Mouse (Mus musculus): Measurements from ENCODE around the gene Pon1. TPM values are rescaled to one million over a fixed set of nuclear protein-coding genes. Genes with fewer than 3 reads are reported as not detected.

The Pon1 gene
- total RNA-seq, 2 experiments from 2014 or later, result not detected

DNA sequence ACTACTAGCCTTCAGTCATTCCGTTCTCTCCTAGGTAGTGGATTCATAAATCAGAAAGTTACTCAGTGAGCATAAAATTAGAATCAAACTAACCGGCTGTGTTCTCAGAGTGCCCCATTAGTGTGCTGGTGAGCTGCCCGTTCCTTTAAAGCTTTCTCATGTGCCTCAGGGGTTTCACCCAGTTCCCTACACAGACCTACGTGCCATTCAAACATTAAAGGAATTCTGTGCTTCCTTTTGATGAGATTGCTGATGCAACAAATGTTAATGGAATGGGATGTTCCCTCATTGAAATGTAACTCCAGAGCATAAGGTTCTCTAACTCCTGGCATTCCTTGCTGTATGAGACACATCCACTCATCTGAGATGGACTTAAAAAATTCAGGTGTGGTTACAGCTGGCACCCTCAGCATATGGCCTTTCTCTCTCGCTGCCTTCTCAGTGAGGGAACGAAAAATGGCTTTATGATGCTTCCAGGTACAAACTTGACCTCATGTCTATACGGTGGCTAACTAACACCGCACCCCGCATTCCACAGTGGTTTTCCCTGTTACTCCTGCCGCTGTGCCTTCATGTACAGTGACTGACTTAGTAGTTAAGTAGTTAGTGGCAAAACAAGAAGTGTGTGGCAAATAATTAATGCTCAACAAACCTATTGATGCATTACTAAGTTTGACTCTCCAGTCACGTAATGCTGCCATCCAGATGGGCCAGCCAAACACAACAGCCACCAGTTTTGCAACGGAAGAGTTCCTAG, 54.7 kb downstream of the Pon1 start:
- ATAC-seq (replicated peaks; ENCODE audit: poor library complexity), result no peak

- ATAC-seq (replicated peaks; ENCODE audit: poor library complexity), result no peak
Measured at GRCm38 (mm10) chr6:5136046-5136445, 57.7 kb downstream of the Pon1 start.

- ATAC-seq (replicated peaks; ENCODE audit: poor library complexity), result no peak
Measured at GRCm38 (mm10) chr6:5134986-5135385, 58.8 kb downstream of the Pon1 start.

GRCm38 (mm10) chr6:5129364-5130093, 64.2 kb downstream of the Pon1 start:
- no peak for ATAC-seq (replicated peaks; ENCODE audit: poor library complexity)

- no peak for ATAC-seq (replicated peaks; ENCODE audit: poor library complexity)
Measured at GRCm38 (mm10) chr6:5120229-5120628, 73.5 kb downstream of the Pon1 start.

- no peak for ATAC-seq (replicated peaks; ENCODE audit: poor library complexity)
Measured at GRCm38 (mm10) chr6:5119181-5119910, 74.4 kb downstream of the Pon1 start.

Other genes starting within 250 kb of the Pon1 start
- gene Pon3, start 62.3 kb upstream of the Pon1 start, total RNA-seq (2015), result 18.9 and 25.0 TPM in 2 replicates
- 16.6 and 18.8 TPM in 2 replicates for gene Pon3, start 62.3 kb upstream of the Pon1 start, total RNA-seq (2017)
- gene Pon2, start 104.5 kb upstream of the Pon1 start, total RNA-seq (2015), result 48.4 and 53.3 TPM in 2 replicates
- gene Pon2, start 104.5 kb upstream of the Pon1 start, total RNA-seq (2017), result 23.4 and 29.6 TPM in 2 replicates
- gene Asb4, start 189.4 kb upstream of the Pon1 start, total RNA-seq (2015), result 0.07 TPM in 1 of 2 replicates, not detected in the other
- 0.14 TPM in 1 of 2 replicates, not detected in the other for gene Asb4, start 189.4 kb upstream of the Pon1 start, total RNA-seq (2017)